16 mouse cellular contexts compared by ENCODE assay signal in the genomic region with DNA sequence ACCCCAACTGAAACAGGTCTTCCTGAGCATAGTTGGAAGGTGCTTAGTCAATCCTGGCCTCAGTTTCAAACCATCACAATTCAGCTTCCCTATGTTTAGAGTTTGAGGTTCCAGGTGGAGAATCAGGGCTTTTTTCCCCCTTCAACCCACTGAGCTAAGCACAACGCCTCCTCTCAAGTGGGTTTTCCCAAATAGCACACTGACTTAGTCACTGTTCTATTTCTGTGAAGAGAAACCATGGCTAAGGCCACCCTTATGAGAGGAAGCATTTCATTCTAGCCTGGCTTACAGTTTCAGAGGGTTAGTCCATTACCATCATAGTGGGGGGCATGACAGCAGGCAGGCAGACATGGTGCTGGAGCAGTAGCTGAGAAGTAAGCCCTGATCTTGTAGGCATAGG.
"Had no signal": no experiment of that assay in that cellular context is flagged by ENCODE, and none has a peak within 500 bp of the region (broad histone marks: within the 10 kb centered on the region; RNA-seq: fewer than 3 reads in every experiment).

No protein-coding gene starts in this region.

- H3K4me1 ChIP-seq: lung, embryonic 15.5 days; megakaryocyte, embryonic 14.5 days; midbrain, embryonic 13.5 days; midbrain, embryonic 15.5 days; neural tube, embryonic 12.5 days had no signal

- H3K4me3 ChIP-seq: lung, embryonic 15.5 days; megakaryocyte, embryonic 14.5 days; midbrain, embryonic 13.5 days; midbrain, embryonic 15.5 days; neural tube, embryonic 12.5 days had no signal

- H3K27ac ChIP-seq: lung, embryonic 15.5 days; macrophage; midbrain, embryonic 13.5 days; midbrain, embryonic 15.5 days; neural tube, embryonic 12.5 days had no signal

- DNase-seq: liver, postnatal 0 days; lung, adult 2 months; lung, postnatal 14 days; lung, postnatal 36 days; right cerebral cortex, postnatal 25 days; right cerebral cortex, postnatal 4 days; spleen, adult 18-20 months; thymus, adult 18-20 months; thymus, postnatal 14 days; thymus, postnatal 36 days had no signal
